Mouse (Mus musculus): ENCODE measurements around the gene F11r. TPM values are rescaled to one million over a fixed set of nuclear protein-coding genes. Genes with fewer than 3 reads are reported as not detected.
A peak's percentile ranks its signal among the peaks of the same experiment; 100 is the strongest.

The F11r gene
- polyA plus RNA-seq, 1 experiment from 2014 or later, result 33.8 TPM

- no peak for TF ChIP-seq CTCF (IDR thresholded peaks at IDR 0.05)
- ATAC-seq, result no peak
- in situ Hi-C loops (cut with MboI; ENCODE audit: low pct_unique_long_range_greater_than_20kb), result no loop called here
- POLR2A ChIA-PET, result no interaction called here
- no peaks in the 10 kb centered on the region for H3K27me3 ChIP-seq
- CTCF ChIA-PET, result no interaction called here
- no peak for DNase-seq (ENCODE audit: low read depth, low spot score)
These were observed 807 bp downstream of the F11r start for GRCm38 (mm10) chr1:171438014-171438670.

DNA sequence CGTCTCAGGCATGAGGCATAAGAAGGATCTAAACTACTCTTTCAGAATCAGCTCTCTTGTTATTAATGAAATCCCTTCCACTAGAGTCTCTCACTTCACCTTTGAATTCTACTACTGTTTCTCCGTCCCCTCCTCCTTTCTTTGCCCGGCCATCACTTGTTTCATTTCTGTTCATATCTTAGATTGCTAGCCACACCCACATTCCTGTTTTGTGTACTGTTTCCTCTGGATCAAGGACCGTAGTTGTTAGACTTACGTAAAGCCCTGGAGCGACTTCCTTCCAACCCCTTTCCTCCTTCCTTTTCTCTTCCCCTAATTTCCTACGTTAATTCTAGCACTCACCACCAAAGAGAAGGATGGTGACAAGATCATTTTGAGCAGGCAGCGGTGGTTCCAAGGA lies 1.7 kb downstream of the F11r start:
- ATAC-seq, result no peak
- in situ Hi-C loops (cut with MboI; ENCODE audit: low pct_unique_long_range_greater_than_20kb), result no loop called here
- no peak for DNase-seq (ENCODE audit: low read depth, low spot score)
- ChIA-PET POLR2A (interaction anchor here (1.1 to 1.4 kb wide), 2 partner anchors 14 to 26 kb away, joined by 3 to 5 read pairs; no protein-coding TSS in a partner anchor), CTCF (interaction anchor here (1.2 to 3.2 kb wide), 2 partner anchors 31 to 58 kb away, joined by 3 to 10 read pairs; no protein-coding TSS in a partner anchor)
- no peak for TF ChIP-seq CTCF (IDR thresholded peaks at IDR 0.05)
- H3K27me3 ChIP-seq, result no peaks in the 10 kb centered on the region

- in situ Hi-C loops (cut with MboI; ENCODE audit: low pct_unique_long_range_greater_than_20kb), result no loop called here
- no peaks in the 10 kb centered on the region for H3K27me3 ChIP-seq
- CTCF ChIA-PET, result interaction anchor here (1.1 to 3.2 kb wide), 3 partner anchors 26 to 59 kb away, joined by 3 to 10 read pairs (median 3); no protein-coding TSS in a partner anchor
- TF ChIP-seq CTCF (IDR thresholded peaks at IDR 0.05), result no peak
- no peak for ATAC-seq
- POLR2A ChIA-PET, result interaction anchor here (0.7 to 1.9 kb wide), 4 partner anchors 15 to 197 kb away, joined by 3 to 5 read pairs (median 4); no protein-coding TSS in a partner anchor
- DNase-seq (ENCODE audit: low read depth, low spot score), result no peak
These were observed 2.8 kb downstream of the F11r start for GRCm38 (mm10) chr1:171440025-171440725.

- no peaks in the 10 kb centered on the region for H3K27me3 ChIP-seq
- in situ Hi-C loops (cut with MboI; ENCODE audit: low pct_unique_long_range_greater_than_20kb), result no loop called here
- ATAC-seq (no peak), DNase-seq (ENCODE audit: low read depth, low spot score) (no peak)
- ChIA-PET CTCF (interaction anchor here (0.9 to 3.2 kb wide), 3 partner anchors 28 to 31 kb away, joined by 4 to 10 read pairs (median 4); partner anchors contain the start of gene Usf1), POLR2A (interaction anchor here (0.6 kb wide), 1 partner anchor 16 kb away, joined by 3 read pairs; no protein-coding TSS in a partner anchor)
- TF ChIP-seq CTCF (IDR thresholded peaks at IDR 0.05), result no peak
These were observed 4.4 kb downstream of the F11r start for GRCm38 (mm10) chr1:171441466-171442412.

DNA sequence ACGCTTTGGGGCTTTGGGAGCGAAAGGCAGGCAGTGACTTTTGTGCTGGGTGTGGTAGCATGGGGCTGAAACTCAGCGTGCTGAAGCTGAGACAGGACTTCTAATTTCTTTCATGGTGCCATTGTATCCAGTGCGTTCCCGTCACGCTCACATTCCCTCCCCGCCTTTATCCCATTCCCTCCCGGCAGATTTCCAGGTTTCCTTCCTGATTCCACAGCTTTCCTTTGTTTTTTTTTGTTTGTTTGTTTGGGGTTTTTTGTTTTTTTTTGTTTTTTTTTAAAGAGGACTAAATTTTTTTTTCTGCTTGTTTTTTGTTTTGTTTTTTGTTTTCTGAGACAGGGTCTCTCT lies 5.1 kb downstream of the F11r start:
- TF ChIP-seq CTCF (IDR thresholded peaks at IDR 0.05), result no peak
- in situ Hi-C loops (cut with MboI; ENCODE audit: low pct_unique_long_range_greater_than_20kb), result no loop called here

GRCm38 (mm10) chr1:171445050-171445449 lies 7.7 kb downstream of the F11r start:
- ATAC-seq (peak; percentile 71), DNase-seq (ENCODE audit: low read depth, low spot score) (no peak)
- no peak for TF ChIP-seq CTCF (IDR thresholded peaks at IDR 0.05)
- H3K27me3 ChIP-seq, result no peaks in the 10 kb centered on the region
- ChIA-PET POLR2A (no interaction called here), CTCF (no interaction called here)
- in situ Hi-C loops (cut with MboI; ENCODE audit: low pct_unique_long_range_greater_than_20kb), result no loop called here

More for the DNA sequence above, 5.1 kb downstream of the F11r start:
- H3K27me3 ChIP-seq, result no peaks in the 10 kb centered on the region
- DNase-seq (ENCODE audit: low read depth, low spot score) (no peak), ATAC-seq (no peak)
- ChIA-PET POLR2A (no interaction called here), CTCF (interaction anchor here (0.9 to 1.1 kb wide), 2 partner anchors 28 to 31 kb away, joined by 4 read pairs; partner anchors contain the start of gene Usf1)

GRCm38 (mm10) chr1:171446854-171447253 lies 9.5 kb downstream of the F11r start:
- no peak for DNase-seq (ENCODE audit: low read depth, low spot score)
- CTCF ChIA-PET, result interaction anchor here (1.3 to 1.8 kb wide), 2 partner anchors 13 to 23 kb away, joined by 4 to 7 read pairs; no protein-coding TSS in a partner anchor
- POLR2A ChIA-PET, result no interaction called here
- TF ChIP-seq CTCF (IDR thresholded peaks at IDR 0.05), result no peak
- no peaks in the 10 kb centered on the region for H3K27me3 ChIP-seq
- in situ Hi-C loops (cut with MboI; ENCODE audit: low pct_unique_long_range_greater_than_20kb), result no loop called here
- no peak for ATAC-seq

- ChIA-PET POLR2A (no interaction called here), CTCF (no interaction called here)
- no peak for DNase-seq (ENCODE audit: low read depth, low spot score)
- ATAC-seq, result no peak
- no peaks in the 10 kb centered on the region for H3K27me3 ChIP-seq
- in situ Hi-C loops (cut with MboI; ENCODE audit: low pct_unique_long_range_greater_than_20kb), result no loop called here
- no peak for TF ChIP-seq CTCF (IDR thresholded peaks at IDR 0.05)
These were observed 10.4 kb downstream of the F11r start for GRCm38 (mm10) chr1:171447692-171448091.

GRCm38 (mm10) chr1:171450062-171450461 lies 12.7 kb downstream of the F11r start:
- ChIA-PET CTCF (interaction anchor here (1.6 kb wide), 1 partner anchor 41 kb away, joined by 3 read pairs; no protein-coding TSS in a partner anchor), POLR2A (no interaction called here)
- no peaks in the 10 kb centered on the region for H3K27me3 ChIP-seq
- no peak for TF ChIP-seq CTCF (IDR thresholded peaks at IDR 0.05)
- DNase-seq (ENCODE audit: low read depth, low spot score) (no peak), ATAC-seq (no peak)
- in situ Hi-C loops (cut with MboI; ENCODE audit: low pct_unique_long_range_greater_than_20kb), result no loop called here

GRCm38 (mm10) chr1:171451001-171451400 lies 13.7 kb downstream of the F11r start:
- POLR2A ChIA-PET, result no interaction called here
- no peak for DNase-seq (ENCODE audit: low read depth, low spot score)
- TF ChIP-seq CTCF (IDR thresholded peaks at IDR 0.05), result no peak
- in situ Hi-C loops (cut with MboI; ENCODE audit: low pct_unique_long_range_greater_than_20kb), result no loop called here
- CTCF ChIA-PET, result interaction anchor here (1.6 kb wide), 1 partner anchor 42 kb away, joined by 3 read pairs; no protein-coding TSS in a partner anchor
- no peaks in the 10 kb centered on the region for H3K27me3 ChIP-seq
- no peak for ATAC-seq

All from Patski (cell line).